Mouse (Mus musculus) heart, adult 18-20 months (tissue): ENCODE measurements at regions not wholly inside any gene's neighbourhood (a gene's known extent, or its start where the extent isn't known, plus 50 kb on each side); places are given as distances from the start of the nearest gene placed in this dataset.

Experiments
- DNase-seq, 2 experiments: peaks; one replicate each; pipeline ENCODE4 v3.0.0; 2021 to 2022; ENCODE audit warnings: mixed read lengths in 1 of 2

GRCm38 (mm10) chr5:75828332-75828731, 149.9 kb downstream of the Kdr start:
- DNase-seq, result no peak

GRCm38 (mm10) chr5:75826283-75827098, 151.8 kb downstream of the Kdr start:
- DNase-seq, result peak; percentile 32 to 67

- DNase-seq, result peak in 1 of 2 experiments; percentile 10
Observed at GRCm38 (mm10) chr5:75825576-75825975, 152.7 kb downstream of the Kdr start.

- no peak for DNase-seq
Observed at GRCm38 (mm10) chr5:75824660-75825059, 153.6 kb downstream of the Kdr start.

DNA sequence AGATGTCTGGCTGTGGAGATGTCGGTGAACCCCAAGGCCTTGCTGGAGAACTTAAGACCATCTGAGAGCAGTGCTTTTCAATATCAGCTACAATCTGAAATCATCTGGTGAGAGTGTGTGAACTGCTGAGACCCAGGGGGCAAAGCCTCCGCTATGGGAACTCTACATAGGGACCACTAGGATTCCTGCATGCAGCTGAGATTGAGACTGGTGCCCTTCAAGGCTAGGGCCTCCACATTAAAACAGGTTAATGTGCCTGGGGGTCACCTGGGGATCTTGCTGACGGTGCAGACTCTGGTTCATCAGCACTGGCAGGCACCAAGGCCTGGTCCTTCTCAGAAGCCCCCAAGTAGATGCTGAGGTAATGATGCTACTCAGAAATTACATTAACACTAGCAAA, 154.6 kb downstream of the Kdr start:
- DNase-seq, result no peak

DNA sequence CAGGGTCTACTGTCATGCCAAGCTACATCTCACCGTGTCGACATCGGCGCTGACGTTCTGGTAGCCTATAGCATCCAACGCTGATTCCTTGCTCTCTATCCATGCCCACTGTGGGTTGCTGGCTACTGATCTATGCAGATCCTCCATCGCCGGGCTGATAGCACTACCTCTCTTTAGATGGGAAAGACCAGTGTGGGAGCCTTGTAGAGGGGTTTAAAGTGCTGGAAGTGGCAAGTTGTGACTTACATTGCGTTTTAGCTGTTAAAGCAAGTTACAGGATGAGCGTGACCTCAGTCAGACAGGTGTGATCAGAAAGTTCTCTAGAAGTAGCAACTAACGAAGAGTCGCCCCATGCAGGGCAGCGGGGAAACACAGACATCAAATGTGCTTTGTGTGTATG, 160.9 kb downstream of the Kdr start:
- no peak for DNase-seq

DNA sequence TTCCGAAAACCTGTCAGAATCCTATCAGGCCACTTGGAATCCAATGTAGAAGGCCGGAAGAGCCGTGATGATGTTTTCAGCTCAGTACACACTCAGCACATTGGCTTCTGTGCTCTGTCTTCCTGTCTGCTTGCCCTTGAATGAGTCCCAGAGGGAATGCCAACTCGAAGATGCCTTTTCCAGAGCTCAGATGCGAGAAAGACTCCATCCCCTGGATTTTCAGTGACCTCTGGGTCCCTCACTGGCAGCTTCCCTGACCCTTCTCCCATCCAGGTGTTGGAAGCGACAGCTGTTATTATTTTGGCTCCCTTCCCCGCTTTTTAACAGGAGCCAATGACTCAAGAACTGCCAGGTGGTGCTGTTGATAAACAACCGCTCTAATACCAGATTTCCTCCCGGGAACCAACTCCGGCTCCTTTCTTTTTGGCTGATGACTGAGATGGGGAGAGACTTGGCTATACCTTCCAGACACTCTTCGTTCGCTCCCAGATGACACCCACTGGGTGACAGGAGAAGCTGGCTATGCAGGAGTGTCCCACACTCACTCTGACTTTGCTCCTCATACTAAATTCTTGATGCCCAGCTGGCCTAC, 163.8 kb downstream of the Kdr start:
- DNase-seq, result peak; percentile 38 to 69

- DNase-seq, result no peak
Observed at GRCm38 (mm10) chr5:75812686-75813085, 165.6 kb downstream of the Kdr start.

GRCm38 (mm10) chr5:75808551-75809332, 169.5 kb downstream of the Kdr start:
- no peak for DNase-seq

DNA sequence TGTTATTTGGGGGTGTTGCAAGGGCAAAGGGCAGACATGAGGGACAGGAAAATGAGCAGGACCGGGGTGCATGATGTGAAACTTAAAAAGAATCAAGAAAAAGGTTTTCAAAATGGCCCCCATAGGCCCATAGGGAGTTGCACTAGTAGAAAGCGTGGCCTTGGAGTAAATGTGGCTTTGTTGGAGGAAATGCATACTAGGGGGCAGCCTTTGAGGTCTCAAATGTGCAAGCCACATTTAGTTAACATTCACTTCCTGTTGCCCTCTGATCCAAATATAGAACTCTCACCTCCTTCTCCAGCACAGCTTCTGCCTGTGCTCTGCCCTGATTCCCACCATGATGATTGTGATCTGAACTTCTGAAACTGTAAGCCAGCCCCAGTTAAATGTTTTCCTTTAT, 173.2 kb downstream of the Kdr start:
- no peak for DNase-seq

- no peak for DNase-seq
Observed at GRCm38 (mm10) chr5:75804340-75804739, 173.9 kb downstream of the Kdr start.

- DNase-seq, result no peak
Observed at GRCm38 (mm10) chr5:75803012-75803411, 175.2 kb downstream of the Kdr start.

- no peak for DNase-seq
Observed at GRCm38 (mm10) chr5:75800040-75800989, 177.9 kb downstream of the Kdr start.

GRCm38 (mm10) chr5:75799627-75800026, 178.6 kb downstream of the Kdr start:
- DNase-seq, result no peak

DNA sequence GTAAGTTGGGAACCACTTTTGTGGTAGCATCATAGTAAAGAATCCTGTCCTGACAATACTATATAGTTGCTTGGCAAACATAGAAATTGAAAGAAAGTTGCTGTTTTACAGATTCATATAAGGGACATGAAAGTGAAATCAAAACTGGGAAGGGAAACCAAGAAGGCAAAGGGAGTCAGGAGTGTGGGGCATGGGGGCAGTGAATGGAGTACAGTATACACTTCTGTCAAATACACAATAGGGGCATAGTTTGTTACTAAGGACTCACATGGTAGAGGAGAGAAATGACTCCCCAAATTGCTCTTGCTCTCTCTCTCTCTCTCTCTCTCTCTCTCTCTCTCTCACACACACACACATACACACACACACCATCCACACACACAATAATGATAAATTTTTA, 185.1 kb downstream of the Kdr start:
- no peak for DNase-seq

GRCm38 (mm10) chr5:75791738-75792137, 186.5 kb downstream of the Kdr start:
- DNase-seq, result no peak

GRCm38 (mm10) chr5:75788087-75788486, 190.2 kb downstream of the Kdr start:
- no peak for DNase-seq

- DNase-seq, result no peak
Observed at GRCm38 (mm10) chr5:75786196-75786595, 192.1 kb downstream of the Kdr start.

- DNase-seq, result no peak
Observed at GRCm38 (mm10) chr5:75784998-75785593, 193.2 kb downstream of the Kdr start.

- DNase-seq, result no peak
Observed at GRCm38 (mm10) chr5:75770592-75770991, 195.9 kb downstream of the Kit start.

GRCm38 (mm10) chr5:75767213-75767612, 192.5 kb downstream of the Kit start:
- no peak for DNase-seq

DNA sequence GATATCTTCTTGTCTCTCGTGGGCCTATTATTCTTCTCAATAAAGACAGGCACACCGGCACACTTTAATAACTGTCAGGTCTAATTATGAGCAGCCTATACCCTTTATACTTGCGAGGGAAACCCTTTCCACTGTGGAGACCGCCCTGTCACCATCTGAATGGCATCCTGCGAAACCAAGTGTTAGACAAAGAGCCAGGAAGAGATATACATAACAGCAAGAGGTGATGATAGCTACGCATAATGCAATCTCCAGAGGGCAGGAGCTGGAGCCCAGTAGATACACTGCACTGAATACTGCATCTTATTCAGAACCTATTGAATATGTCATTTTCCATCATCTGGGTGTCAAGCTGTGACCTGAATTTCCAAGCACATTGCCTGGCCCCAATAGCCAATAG, 187.7 kb downstream of the Kit start:
- no peak for DNase-seq
